Mouse (Mus musculus) heart, postnatal 0 days (tissue): ENCODE measurements at regions not wholly inside any gene's neighbourhood (a gene's known extent, or its start where the extent isn't known, plus 50 kb on each side); places are given as distances from the start of the nearest gene placed in this dataset.

Source experiments
- CTCF ChIP-seq: IDR thresholded peaks from 2 replicates; pipeline ENCODE4 v1.5.1; 2016; ENCODE audit warnings: antibody characterized with exemption, control low read depth, low read depth
- EP300 ChIP-seq: IDR thresholded peaks from 2 replicates; pipeline ENCODE4 v1.6.1; 2016; ENCODE audit warnings: antibody characterized with exemption, low read depth

DNA sequence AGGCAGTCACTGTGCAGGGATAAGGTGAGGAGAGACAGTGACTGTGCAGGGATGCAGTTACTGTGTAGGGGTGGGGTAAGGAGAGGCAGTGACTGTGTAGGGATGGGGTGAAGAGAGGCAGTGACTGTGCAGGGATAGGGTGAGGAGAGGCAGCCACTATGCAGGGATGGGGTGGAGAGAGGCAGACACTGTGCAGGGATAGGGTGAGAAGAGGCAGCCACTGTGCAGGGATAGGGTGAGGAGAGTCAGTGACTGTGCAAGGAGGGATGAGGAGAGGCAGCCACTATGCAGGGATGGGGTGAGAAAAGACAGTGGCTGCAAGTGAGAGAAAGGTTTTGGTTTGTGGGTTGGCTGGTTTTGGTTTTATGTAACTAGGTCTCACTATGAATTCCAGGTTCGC lies 221.8 kb upstream of the Kdm8 start:
- no peak for TF ChIP-seq CTCF
- TF ChIP-seq EP300 = no peak
